Mouse (Mus musculus) liver, postnatal 0 days (tissue): ENCODE measurements around the gene Ccdc185. TPM values are rescaled to one million over a fixed set of nuclear protein-coding genes. Genes with fewer than 3 reads are reported as not detected.

ENCODE experiments used
- ATAC-seq: fragments of 200-750 bp; cut with Nextera tagmentation; 2 replicates; pipeline ENCODE4 v1.8.0; 2017; ENCODE audit warnings: mild to moderate bottlenecking, moderate library complexity
- DNase-seq: peaks from one replicate; pipeline ENCODE4 v3.0.0-alpha.2; 2016
- H3K27ac ChIP-seq: fragments of 300-500 bp; sonication (generic); 2 replicates; pipeline ENCODE4 v1.5.1; 2014; ENCODE audit warnings: antibody characterized with exemption, moderate library complexity, mild to moderate bottlenecking, low read depth
- H3K27me3 ChIP-seq: fragments of 300-500 bp; sonication (generic); 2 replicates; pipeline ENCODE4 v1.6.1; 2014; ENCODE audit warnings: low read length, control low read depth, mixed read lengths; ENCODE audit not compliant: insufficient read depth
- H3K36me3 ChIP-seq: fragments of 300-500 bp; sonication (generic); replicated peaks from 2 replicates; pipeline ENCODE4 v1.6.1; 2014; ENCODE audit warnings: mild to moderate bottlenecking, control low read depth, low read length, moderate library complexity, mixed read lengths; ENCODE audit not compliant: insufficient read depth
- H3K4me1 ChIP-seq: fragments of 300-500 bp; sonication (generic); 2 replicates; pipeline ENCODE4 v1.6.1; 2014; ENCODE audit warnings: antibody characterized with exemption, mild to moderate bottlenecking, control low read depth; ENCODE audit not compliant: insufficient read depth
- H3K4me2 ChIP-seq: fragments of 300-500 bp; sonication (generic); 2 replicates; pipeline ENCODE4 v1.6.1; 2014; ENCODE audit warnings: low read depth, mild to moderate bottlenecking, low read length, moderate library complexity, mixed read lengths
- H3K4me3 ChIP-seq: fragments of 300-500 bp; sonication (generic); 2 replicates; pipeline ENCODE4 v1.5.1; 2014; ENCODE audit warnings: low read depth, low read length
- H3K9ac ChIP-seq: fragments of 300-500 bp; sonication (generic); replicated peaks from 2 replicates; pipeline ENCODE4 v1.6.1; 2014; ENCODE audit warnings: mild to moderate bottlenecking, moderate library complexity
- H3K9me3 ChIP-seq: fragments of 300-500 bp; sonication (generic); 2 replicates; pipeline ENCODE4 v1.6.1; 2016; ENCODE audit warnings: mild to moderate bottlenecking, control low read depth, low read length, mixed read lengths
- CTCF ChIP-seq: sonication (generic); IDR thresholded peaks from 2 replicates; pipeline ENCODE4 v1.5.1; 2016; ENCODE audit warnings: antibody characterized with exemption, low read depth
- EP300 ChIP-seq: IDR thresholded peaks from 2 replicates; pipeline ENCODE4 v1.6.1; 2016; ENCODE audit warnings: antibody characterized with exemption, low read depth, mild to moderate bottlenecking
- whole genome bisulfite sequencing: fragments of 180-500 bp; shearing (Covaris S2); extraction: QIAGEN DNeasy Blood & Tissue Kit; methylation state at CpG from one replicate; pipeline ENCODE4 v1.1.7; 2014; ENCODE audit not compliant: insufficient replicate concordance; 5-methylcytosine and 5-hydroxymethylcytosine counted together
- polyA plus RNA-seq: library from polyadenylated mRNA; unstranded; fragments of >200 nt; fragmentation: Nextera tagmentation; extraction: Ambion mirVana; gene quantifications from 2 replicates; pipeline ENCODE4 v1.2.1, GENCODE M21; 2015

The Ccdc185 gene
- polyA plus RNA-seq, 1 experiment from 2014 or later = not detected

GRCm38 (mm10) chr1:182758783-182759182, 9.8 kb upstream of the Ccdc185 start:
- DNase-seq (no peak), ATAC-seq (no peak; the same call in 1 of the 2 replicates)
- Histone ChIP-seq H3K4me1 (peaks cover 3% of the 10 kb centered on the region; the same call in 1 of the 2 replicates), H3K4me2 (no peak overlapping the region), H3K27ac (no peak overlapping the region), H3K27me3 (peaks cover 7% of the 10 kb centered on the region), H3K36me3 (no peaks in the 10 kb centered on the region), H3K4me3 (no peak overlapping the region), H3K9ac (no peak overlapping the region), H3K9me3 (no peaks in the 10 kb centered on the region)
- WGBS = 80% methylated on average over 1 of the region's 1 CpGs
- TF ChIP-seq CTCF (no peak), EP300 (no peak)

DNA sequence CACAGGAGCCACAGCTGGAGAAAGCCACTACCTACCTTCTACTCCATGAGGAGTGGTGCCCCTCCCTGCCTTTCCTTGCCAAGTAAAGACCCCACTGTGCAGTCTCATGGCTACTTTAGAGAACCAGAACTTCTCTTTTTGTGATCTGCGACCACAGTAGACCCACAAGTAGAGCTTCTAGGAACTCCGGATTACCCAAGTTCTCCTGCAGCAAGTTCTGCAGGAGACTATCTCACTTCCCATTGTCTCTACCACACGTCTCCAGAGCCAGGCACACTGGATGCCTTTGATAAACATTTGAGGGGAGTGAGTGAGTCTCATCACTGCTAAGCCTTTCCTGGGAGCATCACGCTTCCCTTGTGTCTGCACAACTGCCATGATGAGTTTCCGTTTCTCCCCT, 5.9 kb upstream of the Ccdc185 start:
- no peaks in the 10 kb centered on the region for H3K4me1 ChIP-seq
- no peaks in the 10 kb centered on the region for H3K27me3 ChIP-seq
- no peak for DNase-seq

DNA sequence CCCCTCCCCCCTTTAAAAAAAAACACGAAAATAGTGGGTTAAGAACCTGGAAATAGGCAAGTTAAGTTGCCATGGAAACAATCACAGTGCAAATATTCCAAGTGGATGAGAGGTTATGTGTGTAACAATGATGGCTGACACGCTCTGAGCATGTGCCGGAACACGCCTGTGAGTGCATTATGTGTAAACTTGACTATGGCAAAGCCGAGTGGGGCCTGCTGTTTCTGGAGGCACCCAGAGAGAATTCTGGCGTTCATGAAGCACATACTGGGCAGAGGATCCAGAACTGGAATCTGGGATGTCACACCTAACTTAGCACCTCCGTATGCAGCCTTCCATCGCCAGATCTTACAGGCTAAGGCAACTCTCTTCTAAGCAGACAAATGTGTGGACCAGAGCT, 4.7 kb upstream of the Ccdc185 start:
- Histone ChIP-seq H3K27me3 (no peaks in the 10 kb centered on the region), H3K27ac (no peak overlapping the region), H3K36me3 (no peaks in the 10 kb centered on the region), H3K4me3 (no peak overlapping the region), H3K4me1 (no peaks in the 10 kb centered on the region), H3K9ac (no peak overlapping the region), H3K4me2 (no peak overlapping the region), H3K9me3 (no peaks in the 10 kb centered on the region)
- DNase-seq (no peak), ATAC-seq (no peak)
- 81% methylated on average over 8 of the region's 8 CpGs for WGBS
- no peak for TF ChIP-seq EP300
- no peak for TF ChIP-seq CTCF

More for the DNA sequence above, 5.9 kb upstream of the Ccdc185 start:
- no peak for ATAC-seq
- H3K36me3 ChIP-seq = no peaks in the 10 kb centered on the region
- no peak for TF ChIP-seq CTCF
- no peak overlapping the region for H3K9ac ChIP-seq
- H3K4me2 ChIP-seq = no peak overlapping the region
- no peak overlapping the region for H3K27ac ChIP-seq
- WGBS = 59% methylated on average over 5 of the region's 5 CpGs
- H3K9me3 ChIP-seq = no peaks in the 10 kb centered on the region
- no peak overlapping the region for H3K4me3 ChIP-seq

DNA sequence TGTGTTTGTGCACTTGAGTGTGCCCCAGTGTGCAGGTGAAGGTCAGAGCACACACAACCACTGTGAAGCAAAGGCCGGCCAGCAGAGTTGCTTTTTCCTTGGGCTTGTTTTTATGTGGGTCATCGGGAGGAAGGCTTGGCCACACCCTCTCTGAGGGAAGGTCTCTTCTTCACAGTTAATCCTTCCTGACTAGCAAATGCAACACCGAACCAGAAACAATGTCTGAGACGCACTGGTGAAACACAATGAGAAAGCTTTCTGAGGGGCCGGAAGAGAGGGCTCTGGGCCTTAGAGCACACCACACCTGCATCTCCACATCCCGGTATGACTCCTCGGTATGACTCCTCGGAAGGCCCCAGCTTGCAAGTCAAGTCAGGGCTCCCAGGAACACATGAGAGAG, 2.3 kb upstream of the Ccdc185 start:
- 77% methylated on average over 8 of the region's 8 CpGs for WGBS
- DNase-seq (no peak), ATAC-seq (no peak)

GRCm38 (mm10) chr1:182747834-182748233, 1.1 kb downstream of the Ccdc185 start:
- Histone ChIP-seq H3K27ac (no peak overlapping the region), H3K36me3 (no peaks in the 10 kb centered on the region), H3K4me2 (no peak overlapping the region), H3K4me3 (no peak overlapping the region), H3K9ac (no peak overlapping the region), H3K4me1 (no peaks in the 10 kb centered on the region), H3K9me3 (no peaks in the 10 kb centered on the region), H3K27me3 (no peaks in the 10 kb centered on the region)
- no peak for TF ChIP-seq EP300
- no peak for TF ChIP-seq CTCF
- DNase-seq (no peak), ATAC-seq (no peak)
- WGBS = 77% methylated on average over 17 of the region's 17 CpGs

More for the DNA sequence above, 2.3 kb upstream of the Ccdc185 start:
- Histone ChIP-seq H3K36me3 (no peaks in the 10 kb centered on the region), H3K27me3 (no peaks in the 10 kb centered on the region), H3K9ac (no peak overlapping the region; the same call in 1 of the 2 replicates), H3K27ac (no peak overlapping the region), H3K4me3 (no peak overlapping the region), H3K9me3 (no peaks in the 10 kb centered on the region), H3K4me1 (no peaks in the 10 kb centered on the region), H3K4me2 (no peak overlapping the region)
- TF ChIP-seq EP300 (no peak), CTCF (no peak)

DNA sequence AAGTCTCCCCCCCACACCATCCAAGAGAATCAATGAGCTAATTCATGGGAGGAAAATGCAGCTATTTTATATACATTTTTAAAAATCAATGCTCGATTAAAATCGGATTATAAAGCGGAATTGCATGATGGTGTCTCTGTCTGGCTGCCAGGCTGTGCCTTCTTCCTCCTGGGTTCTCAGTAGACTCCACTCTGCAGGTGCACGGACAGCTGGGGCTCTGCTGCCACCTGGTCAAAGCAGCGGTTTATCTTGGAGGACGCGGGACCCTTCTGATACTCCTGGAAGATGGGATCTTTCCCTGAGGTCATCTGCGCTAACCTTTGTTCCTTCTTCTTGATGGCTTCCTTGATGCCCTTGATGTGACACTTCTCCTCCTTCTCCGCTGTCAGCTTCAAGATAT, 1.9 kb downstream of the Ccdc185 start:
- DNase-seq = no peak
- Histone ChIP-seq H3K9ac (no peak overlapping the region), H3K9me3 (no peaks in the 10 kb centered on the region), H3K27me3 (no peaks in the 10 kb centered on the region), H3K4me1 (no peaks in the 10 kb centered on the region), H3K4me2 (no peak overlapping the region), H3K36me3 (no peaks in the 10 kb centered on the region), H3K4me3 (no peak overlapping the region), H3K27ac (no peak overlapping the region)
- WGBS = 83% methylated on average over 9 of the region's 9 CpGs
- ATAC-seq = no peak
- TF ChIP-seq CTCF (no peak), EP300 (no peak)

- ATAC-seq = no peak
- Histone ChIP-seq H3K4me2 (no peak overlapping the region), H3K27me3 (no peaks in the 10 kb centered on the region), H3K9ac (no peak overlapping the region), H3K36me3 (no peaks in the 10 kb centered on the region), H3K4me3 (no peak overlapping the region), H3K9me3 (no peaks in the 10 kb centered on the region), H3K4me1 (no peaks in the 10 kb centered on the region), H3K27ac (no peak overlapping the region)
- TF ChIP-seq CTCF (no peak), EP300 (no peak)
- WGBS = 52% methylated on average over 4 of the region's 4 CpGs
- DNase-seq = no peak
These were observed 13.1 kb downstream of the Ccdc185 start for GRCm38 (mm10) chr1:182735891-182736290.
